Mouse (Mus musculus): ENCODE measurements at regions not wholly inside any gene's neighbourhood (a gene's known extent, or its start where the extent isn't known, plus 50 kb on each side); places are given as distances from the start of the nearest gene placed in this dataset.

DNA sequence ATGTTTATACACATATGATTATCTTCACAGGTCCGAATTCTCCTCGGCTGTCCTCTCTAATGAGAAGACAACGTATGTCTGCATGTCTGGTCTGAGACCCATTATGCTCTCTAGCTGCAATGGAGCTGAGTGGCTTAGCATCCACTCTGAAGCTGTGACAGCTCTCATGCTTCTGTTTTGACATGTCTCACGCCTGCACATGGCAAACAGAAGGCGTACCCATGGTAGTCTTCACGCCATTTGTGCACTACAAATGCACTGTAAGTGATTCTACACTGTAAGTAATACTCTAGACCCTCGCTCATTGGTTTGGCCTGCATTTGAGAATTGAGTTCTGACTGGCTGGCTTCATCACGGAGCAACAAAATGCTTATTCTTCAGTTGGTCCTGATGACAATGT is 75.9 kb upstream of the Frmd4b start:
- TF ChIP-seq CTCF (conservative IDR thresholded peaks at IDR 0.05; ENCODE audit: low read length) (no peak), NANOG (IDR thresholded peaks at IDR 0.05; ENCODE audit: borderline replicate concordance, low read length) (no peak)

Measured in E14TG2a.4 (cell line).